Mouse (Mus musculus): ENCODE results near the gene Itgav. TPM values are rescaled to one million over a fixed set of nuclear protein-coding genes. Genes with fewer than 3 reads are reported as not detected.

The Itgav gene
- polyA plus RNA-seq, 1 experiment from 2014 or later = 83.2 TPM

DNA sequence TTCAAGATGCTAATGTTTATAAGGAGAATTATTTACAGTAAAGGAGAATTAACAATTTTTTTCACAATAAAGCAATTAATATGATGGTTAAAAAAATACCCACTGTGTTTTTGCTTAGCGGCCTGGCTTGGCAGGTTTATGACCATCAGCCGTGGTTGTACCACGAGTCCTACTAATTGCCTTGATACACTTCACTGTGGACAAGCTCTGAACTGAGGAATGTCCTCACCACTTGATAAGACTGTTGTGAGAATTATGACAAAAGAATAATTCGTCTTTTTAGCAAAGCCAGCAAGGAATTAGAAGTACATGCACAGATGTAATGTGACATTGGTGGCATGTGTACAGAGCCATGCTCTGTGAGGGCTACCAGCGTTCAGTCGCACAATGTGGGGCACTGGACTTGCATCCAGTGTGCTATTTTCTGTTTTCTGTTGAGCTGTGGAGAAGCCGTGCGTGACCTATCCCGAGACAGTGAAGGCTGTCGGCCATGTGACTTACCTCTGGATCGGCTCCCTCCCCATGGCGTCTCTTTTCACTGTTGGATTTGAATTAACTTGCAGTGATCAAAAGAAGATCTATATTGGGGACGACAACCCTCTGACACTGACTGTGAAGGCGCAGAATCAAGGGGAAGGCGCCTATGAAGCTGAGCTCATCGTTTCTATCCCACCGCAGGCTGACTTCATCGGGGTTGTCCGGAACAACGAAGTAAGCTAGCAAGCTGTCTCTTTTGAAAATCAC, 67.3 kb downstream of the Itgav start:
- Histone ChIP-seq H3K4me2 (replicated peaks) (no peak overlapping the region), H3K27me3 (no peaks in the 10 kb centered on the region), H3K9ac (no peak overlapping the region), H3K9me3 (no peaks in the 10 kb centered on the region), H3K27ac (no peak overlapping the region), H3K4me1 (no peaks in the 10 kb centered on the region), H3K36me3 (peaks cover 41% of the 10 kb centered on the region), H3K4me3 (no peak overlapping the region)
- 87% methylated on average over 20 of the region's 20 CpGs for WGBS
- no peak for ATAC-seq (ENCODE audit: insufficient number of reproducible peaks, insufficient read depth, low FRiP score, low TSS enrichment)

DNA sequence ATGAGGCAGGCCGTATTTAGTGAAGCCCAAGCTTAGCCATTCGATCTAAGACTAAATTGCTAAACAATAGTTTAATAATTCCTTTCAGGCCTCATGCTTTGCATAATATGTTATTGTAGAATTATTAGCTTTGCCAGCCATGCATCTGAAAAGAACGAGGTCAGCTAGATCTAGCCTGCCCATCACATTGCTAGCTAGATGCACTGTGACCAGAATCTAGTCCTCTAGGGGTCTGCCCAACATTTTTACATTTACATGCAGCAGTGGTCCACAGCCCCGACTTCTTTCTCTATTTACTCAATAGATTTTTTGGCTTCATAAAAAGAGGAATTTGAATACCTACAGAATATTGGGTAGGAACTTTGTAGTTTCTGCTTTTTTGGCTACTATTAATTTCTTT, 67.9 kb downstream of the Itgav start:
- no peaks in the 10 kb centered on the region for H3K9me3 ChIP-seq
- H3K4me2 ChIP-seq (replicated peaks) = no peak overlapping the region
- ATAC-seq (ENCODE audit: insufficient number of reproducible peaks, insufficient read depth, low FRiP score, low TSS enrichment) = no peak
- H3K27ac ChIP-seq = no peak overlapping the region
- H3K4me1 ChIP-seq = no peaks in the 10 kb centered on the region
- peaks cover 45% of the 10 kb centered on the region for H3K36me3 ChIP-seq
- H3K9ac ChIP-seq = no peak overlapping the region
- 91% methylated on average over 4 of the region's 4 CpGs for WGBS
- no peak overlapping the region for H3K4me3 ChIP-seq
- H3K27me3 ChIP-seq = no peaks in the 10 kb centered on the region

DNA sequence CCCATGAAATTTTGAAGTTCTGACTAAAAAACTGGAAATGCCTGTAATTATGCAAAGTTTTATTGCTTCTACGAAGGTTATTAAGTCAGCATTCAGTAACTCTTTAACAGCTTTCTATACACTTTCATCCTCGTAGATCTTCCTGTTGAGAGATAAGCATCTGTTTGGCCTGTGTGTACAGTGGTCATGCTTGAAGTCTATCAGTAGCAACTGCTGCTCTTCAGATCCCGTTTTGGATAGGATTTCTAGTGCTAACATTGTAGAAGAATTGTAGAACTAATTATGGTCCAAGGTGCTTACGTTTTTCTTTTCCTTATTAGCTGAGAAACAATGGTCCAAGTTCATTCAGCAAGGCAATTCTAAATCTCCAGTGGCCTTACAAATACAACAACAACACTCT, 71.6 kb downstream of the Itgav start:
- Histone ChIP-seq H3K4me2 (replicated peaks) (no peak overlapping the region), H3K27me3 (no peaks in the 10 kb centered on the region), H3K27ac (no peak overlapping the region), H3K36me3 (peaks cover 58% of the 10 kb centered on the region), H3K4me1 (no peaks in the 10 kb centered on the region), H3K9ac (no peak overlapping the region), H3K4me3 (no peak overlapping the region), H3K9me3 (no peaks in the 10 kb centered on the region)
- no peak for ATAC-seq (ENCODE audit: insufficient number of reproducible peaks, insufficient read depth, low FRiP score, low TSS enrichment)
- 87% methylated on average over 4 of the region's 4 CpGs for WGBS

DNA sequence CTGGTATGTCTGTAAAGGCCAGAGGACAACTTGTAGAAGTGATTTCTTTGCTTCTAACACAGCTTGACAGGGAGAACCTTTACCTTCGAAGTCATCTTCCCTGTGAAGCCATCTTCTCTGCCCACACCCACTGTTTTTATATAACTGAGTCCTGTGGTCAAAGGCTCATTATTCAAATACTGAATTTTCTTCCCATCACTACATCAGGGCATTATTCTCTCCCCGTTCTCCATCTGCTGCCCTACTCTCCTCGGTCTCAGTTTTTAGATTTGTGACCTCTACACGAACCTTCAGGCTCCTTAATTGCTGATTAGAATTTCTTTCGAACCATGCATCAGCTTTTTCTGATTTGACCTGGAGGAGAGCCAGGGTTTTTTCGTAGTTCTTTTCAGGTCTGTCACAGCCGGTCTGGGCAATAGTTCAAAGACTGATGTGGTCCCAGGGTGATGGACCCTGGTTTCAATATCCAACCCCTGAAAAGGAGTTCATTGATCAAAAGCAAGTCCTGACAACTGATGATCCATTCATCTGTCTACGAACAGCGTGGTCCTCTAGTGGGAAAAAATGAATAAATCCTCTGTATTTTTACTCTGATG, 73.8 kb downstream of the Itgav start:
- H3K36me3 ChIP-seq = peaks cover 60% of the 10 kb centered on the region
- no peaks in the 10 kb centered on the region for H3K9me3 ChIP-seq
- no peaks in the 10 kb centered on the region for H3K27me3 ChIP-seq
- no peak for ATAC-seq (ENCODE audit: insufficient number of reproducible peaks, insufficient read depth, low FRiP score, low TSS enrichment)
- no peak overlapping the region for H3K4me2 ChIP-seq (replicated peaks)
- H3K4me1 ChIP-seq = no peaks in the 10 kb centered on the region
- 68% methylated on average over 9 of the region's 9 CpGs for WGBS
- no peak overlapping the region for H3K4me3 ChIP-seq
- no peak overlapping the region for H3K9ac ChIP-seq
- H3K27ac ChIP-seq = no peak overlapping the region

DNA sequence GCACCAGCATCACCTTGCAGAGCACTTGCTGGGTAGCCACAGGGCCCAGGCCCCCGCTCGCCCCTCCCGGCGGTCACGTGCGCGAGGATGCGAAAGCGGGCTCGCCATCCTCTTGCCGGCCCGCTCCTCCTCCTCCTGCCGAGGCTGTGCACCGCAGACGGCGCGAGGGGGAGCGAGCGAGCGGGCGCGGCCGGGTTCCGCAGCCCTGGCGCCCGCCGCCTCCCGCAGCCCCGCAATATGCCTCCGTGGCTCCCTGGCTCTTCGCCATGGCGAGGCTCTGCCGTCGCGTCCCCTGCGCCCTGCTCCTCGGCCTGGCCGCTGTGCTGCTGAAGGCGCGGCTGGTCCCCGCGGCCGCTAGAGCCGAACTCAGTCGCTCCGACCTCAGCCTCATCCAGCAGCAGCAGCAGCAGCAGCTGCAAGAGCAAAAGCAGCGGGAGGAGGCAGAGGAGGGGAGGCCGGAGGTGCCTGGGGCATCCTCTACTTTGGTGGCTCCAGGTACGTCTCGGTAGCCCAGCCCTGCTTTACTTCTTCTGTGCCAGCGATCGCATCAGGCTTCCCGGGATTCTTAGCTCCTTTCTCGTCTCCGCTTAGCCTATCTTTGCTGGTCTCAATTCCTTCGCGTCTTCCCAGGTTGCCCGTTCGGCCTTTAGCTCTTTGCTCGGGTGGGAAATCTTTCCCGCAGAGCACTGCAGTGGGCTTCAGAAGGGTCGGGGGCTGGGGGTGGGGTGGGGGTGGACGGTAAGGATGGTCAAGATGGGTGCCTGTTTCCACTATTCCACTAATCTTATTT, 88.5 kb downstream of the Itgav start, which contains the start of gene Fam171b:
Fam171b (plus strand) TSS at position 154 of the 790 bp plus-strand sequence.
- Histone ChIP-seq H3K4me3 (peak within 1 kb of the TSS; percentile 64), H3K27ac (peak within 1 kb of the TSS; percentile 65), H3K36me3 (no peaks in the 10 kb centered on the region), H3K4me2 (replicated peaks) (peak within 1 kb of the TSS; percentile 78), H3K4me1 (peaks cover 12% of the 10 kb centered on the region; the same call in 1 of the 2 replicates), H3K9ac (peak within 1 kb of the TSS; percentile 83), H3K27me3 (no peaks in the 10 kb centered on the region), H3K9me3 (no peaks in the 10 kb centered on the region)
- WGBS = under 1% methylated on average over 53 of the region's 63 CpGs
- peak; percentile 88 for ATAC-seq (ENCODE audit: insufficient number of reproducible peaks, insufficient read depth, low FRiP score, low TSS enrichment)

DNA sequence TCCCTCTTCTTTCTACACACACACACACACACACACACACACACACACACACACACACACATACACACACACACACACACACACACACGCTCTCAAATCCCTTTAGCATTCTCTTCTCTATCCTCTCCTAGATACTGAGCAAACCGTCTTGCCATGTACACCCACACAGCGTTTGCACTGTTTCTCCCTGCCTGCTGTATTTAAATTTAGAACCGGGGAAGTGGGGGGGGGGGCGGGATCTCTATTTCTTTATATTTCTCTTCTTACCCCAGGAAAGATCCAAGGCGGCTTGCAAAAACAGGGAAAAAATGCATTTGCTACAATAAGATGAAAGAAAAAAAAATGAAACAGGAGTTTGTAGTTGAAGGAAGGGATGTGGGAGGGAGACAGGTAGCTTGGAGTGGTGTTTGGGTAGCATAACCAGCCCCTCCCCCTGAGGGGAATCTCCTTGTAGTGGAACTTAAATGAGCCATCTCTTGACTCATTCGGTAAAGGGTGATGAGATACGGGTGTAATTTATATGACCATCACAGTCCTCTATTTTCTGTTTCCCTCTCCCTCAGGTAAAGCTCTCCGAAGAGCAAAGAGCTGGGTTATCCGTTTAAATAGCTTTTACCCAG, 89.2 kb downstream of the Itgav start:
- no peak for ATAC-seq (ENCODE audit: insufficient number of reproducible peaks, insufficient read depth, low FRiP score, low TSS enrichment)
- peak overlapping the region; percentile 64 for H3K4me3 ChIP-seq
- peak overlapping the region; percentile 78 for H3K4me2 ChIP-seq (replicated peaks)
- H3K9ac ChIP-seq = peak overlapping the region; percentile 83
- H3K4me1 ChIP-seq = peaks cover 12% of the 10 kb centered on the region; the same call in 1 of the 2 replicates
- no peaks in the 10 kb centered on the region for H3K36me3 ChIP-seq
- WGBS = 13% methylated on average over 10 of the region's 10 CpGs
- no peaks in the 10 kb centered on the region for H3K27me3 ChIP-seq
- peak overlapping the region; percentile 65; the same call in 1 of the 2 replicates for H3K27ac ChIP-seq
- no peaks in the 10 kb centered on the region for H3K9me3 ChIP-seq

DNA sequence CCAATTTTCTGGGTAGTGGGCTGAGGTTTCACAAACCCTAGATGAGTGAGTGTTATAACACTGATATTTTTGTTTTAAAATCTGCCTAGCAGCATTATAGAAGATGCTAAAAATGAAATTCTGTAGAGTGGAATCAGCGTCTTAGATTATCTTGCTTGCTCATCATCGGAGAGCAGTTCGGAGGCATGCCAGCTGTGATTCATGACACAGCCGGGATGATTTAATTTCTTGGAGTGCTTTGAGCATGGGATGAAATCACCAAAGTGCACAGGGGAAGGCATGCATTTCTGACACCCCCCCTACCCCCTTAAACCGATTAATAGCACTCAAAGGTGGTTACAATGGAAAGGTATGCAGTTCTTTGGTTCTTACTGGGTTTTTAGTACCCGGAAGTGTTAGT, 89.8 kb downstream of the Itgav start:
- Histone ChIP-seq H3K27me3 (no peaks in the 10 kb centered on the region), H3K4me3 (peak overlapping the region; percentile 64; the same call in 1 of the 2 replicates), H3K4me2 (replicated peaks) (peak overlapping the region; percentile 78), H3K4me1 (peaks cover 12% of the 10 kb centered on the region; the same call in 1 of the 2 replicates), H3K9ac (no peak overlapping the region), H3K36me3 (no peaks in the 10 kb centered on the region), H3K27ac (no peak overlapping the region), H3K9me3 (no peaks in the 10 kb centered on the region)
- ATAC-seq (ENCODE audit: insufficient number of reproducible peaks, insufficient read depth, low FRiP score, low TSS enrichment) = no peak
- 57% methylated on average over 6 of the region's 6 CpGs for WGBS

DNA sequence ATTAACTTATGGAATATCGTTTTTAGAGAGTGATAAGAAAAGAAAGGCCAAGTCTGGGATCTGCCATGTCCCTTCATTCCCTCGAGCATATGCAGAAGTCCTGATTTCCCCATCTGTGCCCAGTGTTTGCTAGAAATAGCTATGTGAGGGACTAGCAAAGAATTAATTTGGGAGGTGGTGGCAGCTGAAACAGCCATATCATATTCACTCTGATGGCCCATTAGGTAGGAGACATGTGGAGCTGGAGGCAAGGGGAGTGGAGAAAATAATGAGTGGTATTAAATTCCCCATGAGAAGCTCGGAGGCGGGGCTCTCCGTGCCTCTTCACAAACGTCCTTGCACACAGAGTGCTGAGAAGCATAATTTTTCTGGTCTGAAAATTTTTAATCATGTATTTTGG, 92.0 kb downstream of the Itgav start:
- Histone ChIP-seq H3K4me3 (no peak overlapping the region), H3K4me1 (peaks cover 12% of the 10 kb centered on the region; the same call in 1 of the 2 replicates), H3K4me2 (replicated peaks) (no peak overlapping the region), H3K27me3 (no peaks in the 10 kb centered on the region), H3K27ac (no peak overlapping the region), H3K36me3 (no peaks in the 10 kb centered on the region), H3K9ac (no peak overlapping the region), H3K9me3 (no peaks in the 10 kb centered on the region)
- no peak for ATAC-seq (ENCODE audit: insufficient number of reproducible peaks, insufficient read depth, low FRiP score, low TSS enrichment)
- 59% methylated on average over 6 of the region's 6 CpGs for WGBS

DNA sequence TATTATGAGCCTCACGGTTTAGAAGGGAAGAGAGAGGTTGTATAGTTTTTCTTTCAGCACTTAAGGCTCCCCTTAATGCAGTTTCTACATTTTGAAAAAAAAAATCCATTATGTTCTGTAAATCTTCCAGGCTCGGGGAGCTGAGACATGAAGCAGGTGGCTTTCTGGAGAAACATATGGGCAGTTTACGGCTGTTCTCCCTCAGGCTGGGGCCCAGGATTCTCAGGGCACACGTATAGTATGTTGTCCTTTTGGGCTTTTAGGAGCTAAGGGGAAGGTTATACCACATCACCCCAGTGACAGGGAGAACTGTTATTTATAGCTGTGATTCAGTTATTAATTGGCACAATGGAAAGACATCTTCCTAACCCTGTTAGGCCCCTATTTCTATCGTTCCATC, 101.0 kb downstream of the Itgav start:
- H3K4me3 ChIP-seq = no peak overlapping the region
- 69% methylated on average over 5 of the region's 5 CpGs for WGBS
- no peak overlapping the region for H3K9ac ChIP-seq
- no peaks in the 10 kb centered on the region for H3K27me3 ChIP-seq
- ATAC-seq (ENCODE audit: insufficient number of reproducible peaks, insufficient read depth, low FRiP score, low TSS enrichment) = no peak
- H3K27ac ChIP-seq = no peak overlapping the region
- no peaks in the 10 kb centered on the region for H3K9me3 ChIP-seq
- H3K4me2 ChIP-seq (replicated peaks) = no peak overlapping the region
- H3K4me1 ChIP-seq = no peaks in the 10 kb centered on the region
- no peaks in the 10 kb centered on the region for H3K36me3 ChIP-seq

DNA sequence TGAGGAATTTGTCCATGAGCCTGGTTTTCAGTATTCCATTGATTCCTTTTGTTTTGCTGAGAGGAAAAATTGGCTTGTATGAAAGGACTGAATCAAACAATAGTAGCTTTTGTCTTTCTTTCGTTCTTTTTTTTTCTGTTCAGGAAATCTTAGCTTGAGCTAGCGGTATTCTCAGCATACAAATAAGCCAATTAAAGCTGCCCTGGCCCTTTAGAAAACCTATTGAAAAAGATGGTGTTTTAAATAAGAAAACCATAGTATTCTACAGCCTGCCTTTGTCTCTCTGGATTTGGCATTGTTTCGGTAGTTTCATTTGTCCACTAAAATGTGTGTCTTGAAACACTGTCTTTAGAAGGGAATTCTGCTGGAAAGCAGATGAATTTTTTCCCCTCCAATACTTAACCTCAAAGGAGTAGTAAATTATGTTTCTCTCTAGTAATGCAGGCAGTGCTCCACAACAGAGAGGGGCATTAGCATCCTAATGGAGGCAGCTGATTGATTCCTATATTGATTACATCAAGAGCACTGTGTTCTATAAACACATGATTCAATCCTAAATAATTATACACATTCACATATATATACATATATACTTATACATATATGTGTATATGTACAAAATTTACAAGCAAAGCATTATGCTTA, 104.8 kb downstream of the Itgav start:
- Histone ChIP-seq H3K4me3 (no peak overlapping the region), H3K27me3 (no peaks in the 10 kb centered on the region), H3K9ac (no peak overlapping the region), H3K27ac (no peak overlapping the region), H3K4me2 (replicated peaks) (no peak overlapping the region), H3K9me3 (no peaks in the 10 kb centered on the region), H3K4me1 (no peaks in the 10 kb centered on the region), H3K36me3 (no peaks in the 10 kb centered on the region)
- WGBS = 52% methylated on average over 3 of the region's 3 CpGs
- no peak for ATAC-seq (ENCODE audit: insufficient number of reproducible peaks, insufficient read depth, low FRiP score, low TSS enrichment)

DNA sequence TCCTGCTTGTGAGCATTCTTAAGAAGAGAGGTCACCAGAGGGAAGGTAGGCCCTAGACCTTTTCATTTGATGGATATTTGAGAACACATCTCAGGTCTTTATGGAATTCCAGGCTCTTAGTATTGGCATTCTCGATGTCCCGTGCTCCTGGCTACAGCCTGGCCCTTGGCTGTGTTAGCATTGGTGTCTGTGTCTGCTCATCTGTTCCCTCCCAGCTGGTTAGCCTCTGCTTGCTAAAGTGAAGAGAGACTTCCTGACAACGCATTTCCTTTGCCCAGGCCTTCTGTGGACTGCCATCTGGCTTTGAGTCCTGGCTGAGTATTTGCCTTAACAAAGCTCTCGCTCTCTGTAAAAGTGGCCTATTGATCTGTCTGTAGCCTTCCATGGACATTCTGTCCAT, 108.7 kb downstream of the Itgav start:
- H3K4me2 ChIP-seq (replicated peaks) = no peak overlapping the region
- H3K4me3 ChIP-seq = no peak overlapping the region
- H3K4me1 ChIP-seq = no peaks in the 10 kb centered on the region
- ATAC-seq (ENCODE audit: insufficient number of reproducible peaks, insufficient read depth, low FRiP score, low TSS enrichment) = no peak
- no peak overlapping the region for H3K27ac ChIP-seq
- no peaks in the 10 kb centered on the region for H3K9me3 ChIP-seq
- H3K36me3 ChIP-seq = no peaks in the 10 kb centered on the region
- WGBS = 79% methylated on average over 4 of the region's 4 CpGs
- H3K9ac ChIP-seq = no peak overlapping the region
- no peaks in the 10 kb centered on the region for H3K27me3 ChIP-seq
